Mouse (Mus musculus) forebrain, embryonic 10.5 days (tissue): ENCODE measurements around the gene Rnaset2a. TPM values are rescaled to one million over a fixed set of nuclear protein-coding genes. Genes with fewer than 3 reads are reported as not detected.
"Not testable (repeated sequence)": the region's sequence is repeated elsewhere in the genome, so short reads cannot be mapped to it uniquely, and the experiment has no call there.

Source experiments
- DNase-seq: peaks from one replicate; pipeline ENCODE4 v3.0.0-alpha.2; 2017; ENCODE audit warnings: low spot score; ENCODE audit errors: extremely low spot score
- H3K27ac ChIP-seq: fragments of 300-500 bp; sonication (generic); 2 replicates; pipeline ENCODE4 v1.5.1; 2016; ENCODE audit warnings: mild to moderate bottlenecking
- H3K27me3 ChIP-seq: fragments of 300-500 bp; sonication (generic); 2 replicates; pipeline ENCODE4 v1.6.1; 2016; ENCODE audit warnings: mild to moderate bottlenecking; ENCODE audit not compliant: poor library complexity, severe bottlenecking
- H3K36me3 ChIP-seq: fragments of 300-500 bp; sonication (generic); replicated peaks from 2 replicates; pipeline ENCODE4 v1.6.1; 2016; ENCODE audit warnings: mild to moderate bottlenecking, moderate library complexity
- H3K4me1 ChIP-seq: fragments of 300-500 bp; sonication (generic); 2 replicates; pipeline ENCODE4 v1.6.1; 2016
- H3K4me3 ChIP-seq: fragments of 300-500 bp; sonication (generic); 2 replicates; pipeline ENCODE4 v1.5.1; 2016; ENCODE audit warnings: mild to moderate bottlenecking, moderate library complexity
- H3K9me3 ChIP-seq: fragments of 300-500 bp; sonication (generic); 2 replicates; pipeline ENCODE4 v1.6.1; 2016; ENCODE audit warnings: mild to moderate bottlenecking, moderate library complexity
- WGBS: fragments of 180-500 bp; shearing (Covaris S2); methylation state at CpG from one replicate; pipeline ENCODE4 v1.1.7; 2016; 5-methylcytosine and 5-hydroxymethylcytosine counted together
- polyA plus RNA-seq: library from polyadenylated mRNA; unstranded; fragments of >200 nt; fragmentation: Nextera tagmentation; extraction: Ambion mirVana; gene quantifications from 2 replicates; pipeline ENCODE4 v1.2.1, GENCODE M21; 2016

The Rnaset2a gene
- polyA plus RNA-seq, 1 experiment from 2014 or later, result 14.6 TPM

DNA sequence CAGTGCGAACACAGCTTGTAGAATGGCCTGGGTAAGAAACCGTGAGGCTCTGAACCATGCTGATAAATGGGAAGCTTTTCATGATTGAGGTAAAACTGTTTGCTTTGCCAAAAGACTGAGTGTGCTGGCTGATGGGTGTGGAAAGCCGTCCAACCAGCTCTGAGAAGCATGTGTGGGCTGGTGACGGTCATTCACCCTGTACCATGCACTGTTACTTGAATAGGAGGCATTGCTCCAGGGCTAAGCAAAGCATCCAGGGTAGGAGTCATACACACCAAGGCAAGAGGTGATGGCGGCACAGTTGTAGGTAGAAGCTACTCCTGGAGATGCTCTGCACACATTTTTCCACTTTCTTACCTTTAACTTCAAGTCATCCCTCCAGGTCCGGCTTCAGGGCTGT, 23.3 kb downstream of the Rnaset2a start:
- not testable (repeated sequence) for H3K4me3 ChIP-seq, H3K36me3 ChIP-seq, H3K9me3 ChIP-seq, DNase-seq, H3K27ac ChIP-seq, H3K4me1 ChIP-seq, H3K27me3 ChIP-seq
- 100% methylated on average over 2 of the region's 6 CpGs for WGBS

DNA sequence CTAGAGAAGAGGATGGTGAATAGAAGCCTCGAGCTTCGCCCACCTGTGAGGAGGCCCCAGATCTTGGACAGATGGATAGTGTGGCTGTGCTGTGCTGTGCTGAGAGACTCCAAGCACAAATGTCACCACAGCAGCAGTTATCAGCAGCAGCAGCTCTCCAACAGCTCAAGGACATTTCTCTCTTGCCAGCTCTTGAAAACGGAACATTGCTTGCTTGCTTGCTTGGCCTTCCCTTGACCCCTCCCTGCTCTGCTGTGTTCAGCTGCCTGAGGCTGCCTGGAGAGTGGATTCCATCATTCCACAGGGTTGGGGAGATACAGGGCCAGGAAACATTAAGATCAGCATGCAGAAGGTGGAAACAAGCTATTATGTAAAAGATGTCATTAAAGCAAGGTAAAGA, 24.9 kb downstream of the Rnaset2a start:
- no CpG with 5 or more reads among the region's 3 CpGs for WGBS
- not testable (repeated sequence) for H3K36me3 ChIP-seq, H3K9me3 ChIP-seq, H3K4me1 ChIP-seq, H3K27ac ChIP-seq, H3K27me3 ChIP-seq, DNase-seq, H3K4me3 ChIP-seq

DNA sequence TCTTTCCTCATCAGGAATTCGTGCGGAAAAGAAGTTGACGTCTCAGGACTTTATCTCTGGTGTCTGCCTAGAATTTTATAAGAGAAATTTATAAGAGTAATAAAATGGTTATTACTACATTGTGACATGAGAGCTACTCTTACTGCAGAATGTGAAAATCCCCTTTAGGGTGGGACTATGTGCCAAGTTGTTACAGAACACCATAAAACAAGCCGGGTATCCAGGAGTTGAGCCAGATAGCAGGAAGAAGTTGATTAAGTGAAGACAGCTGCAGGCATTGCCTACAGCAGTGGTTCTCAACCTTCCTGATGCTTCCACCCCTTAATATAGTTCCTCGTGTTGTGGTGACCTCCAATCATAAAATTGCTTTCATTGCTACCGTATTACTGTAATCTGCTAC, 31.0 kb downstream of the Rnaset2a start:
- H3K27ac ChIP-seq, H3K9me3 ChIP-seq, H3K4me1 ChIP-seq, H3K4me3 ChIP-seq, DNase-seq, H3K27me3 ChIP-seq, H3K36me3 ChIP-seq: not testable (repeated sequence)
- WGBS, result no CpG with 5 or more reads among the region's 6 CpGs

DNA sequence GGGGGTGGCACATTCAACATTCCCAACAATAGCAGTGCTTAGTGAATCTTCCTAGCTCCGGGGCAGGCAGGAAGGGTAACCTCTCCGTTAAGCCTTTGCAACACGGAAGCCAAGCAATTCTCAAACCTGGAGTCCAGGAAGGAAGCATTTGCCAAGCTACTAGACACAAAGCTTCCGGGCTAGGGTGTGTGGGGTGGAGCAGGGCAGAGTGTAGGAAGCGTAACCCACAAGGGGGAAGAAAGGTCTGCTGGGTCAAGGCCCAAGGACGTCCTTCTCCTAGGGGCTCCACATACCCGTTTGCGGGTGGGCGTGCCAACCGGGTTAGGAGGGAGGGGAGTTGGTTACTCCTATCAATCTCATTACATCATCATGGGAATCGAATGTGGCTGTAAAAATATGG, 31.5 kb downstream of the Rnaset2a start:
- 85% methylated on average over 8 of the region's 11 CpGs for WGBS

DNA sequence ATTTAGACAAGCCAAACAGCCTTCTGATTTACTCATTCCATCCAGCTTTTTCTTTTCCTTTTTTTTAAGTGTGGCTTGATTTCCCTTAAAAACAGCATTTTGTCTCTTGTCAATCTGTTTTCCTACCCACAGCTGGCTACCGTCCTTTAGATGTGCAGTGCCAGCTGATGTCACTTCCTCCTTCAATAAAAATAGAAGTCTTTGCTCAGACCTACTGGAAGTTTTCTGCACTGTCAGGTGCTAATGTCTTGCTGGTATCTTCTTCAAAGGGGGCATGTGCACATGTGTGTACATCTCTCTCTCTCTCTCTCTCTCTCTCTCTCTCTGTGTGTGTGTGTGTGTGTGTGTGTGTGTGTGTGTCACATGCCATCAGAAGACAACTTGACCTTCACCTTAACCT, 35.7 kb downstream of the Rnaset2a start:
- H3K27ac ChIP-seq, DNase-seq, H3K4me3 ChIP-seq, H3K4me1 ChIP-seq, H3K9me3 ChIP-seq, H3K36me3 ChIP-seq, H3K27me3 ChIP-seq: not testable (repeated sequence)
- no CpG with 5 or more reads among the region's 1 CpGs for WGBS

More for the DNA sequence above, 31.5 kb downstream of the Rnaset2a start:
- not testable (repeated sequence) for DNase-seq, H3K36me3 ChIP-seq, H3K4me1 ChIP-seq, H3K27me3 ChIP-seq, H3K27ac ChIP-seq, H3K4me3 ChIP-seq, H3K9me3 ChIP-seq

DNA sequence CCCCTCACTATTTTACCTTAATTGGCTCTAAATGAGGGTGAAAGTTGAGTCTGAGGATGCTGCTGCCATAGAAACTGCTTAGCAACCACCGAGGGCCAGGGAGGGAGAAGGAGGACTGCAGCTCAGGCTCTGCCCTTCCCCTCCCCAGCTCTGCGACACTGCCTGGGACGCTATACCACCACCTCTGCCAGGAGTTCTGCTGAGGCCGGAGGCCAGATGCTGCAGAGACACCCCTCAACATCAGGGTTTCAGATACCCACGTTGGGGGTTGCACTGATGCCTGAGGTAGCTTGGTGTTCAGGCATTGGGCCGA, 46.6 kb downstream of the Rnaset2a start:
- WGBS, result 26% methylated on average over 3 of the region's 6 CpGs
- not testable (repeated sequence) for H3K36me3 ChIP-seq

DNA sequence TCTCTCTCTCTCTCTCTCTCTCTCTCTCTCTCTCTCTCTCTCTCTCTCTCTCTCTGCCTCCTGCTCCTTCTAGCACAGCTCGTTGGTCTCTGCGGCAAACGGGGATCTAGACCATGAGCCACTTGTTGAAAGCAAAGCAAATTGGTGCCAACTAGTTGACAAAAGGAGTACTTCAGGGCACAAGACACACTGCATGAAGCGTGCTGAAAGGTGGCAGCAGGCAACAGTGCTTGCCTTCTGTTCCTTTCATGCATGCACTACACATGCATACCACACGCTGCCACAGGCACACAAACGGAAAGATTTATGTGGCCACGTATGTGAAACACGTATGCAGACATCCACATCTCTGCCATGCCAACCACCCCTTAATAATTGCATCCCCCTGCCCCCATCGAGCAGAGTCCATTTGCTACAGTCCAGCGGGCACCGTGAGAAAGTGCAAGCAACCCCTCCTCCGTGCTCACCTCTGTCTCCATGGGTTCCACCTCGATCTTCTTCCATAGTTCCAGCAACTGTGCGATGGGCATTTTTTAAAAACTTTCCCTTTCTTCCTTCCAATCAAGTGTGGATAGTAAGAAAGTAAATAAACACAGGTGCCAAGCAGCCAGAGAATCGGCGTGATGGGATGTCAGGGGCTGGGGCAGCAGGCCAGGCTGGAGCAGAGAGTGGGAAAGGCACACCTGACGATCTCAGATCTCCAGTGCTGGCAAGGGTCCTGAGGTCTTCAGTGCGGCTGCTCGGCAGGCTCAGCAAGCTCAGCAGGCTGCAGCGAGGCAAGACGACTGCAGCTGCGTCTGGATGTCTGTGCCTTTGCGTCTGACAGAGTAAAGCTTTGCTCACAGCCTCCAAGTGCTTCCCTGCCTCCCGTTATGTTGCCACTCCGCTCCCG, 47.2 kb downstream of the Rnaset2a start:
- WGBS, result 36% methylated on average over 8 of the region's 26 CpGs
- not testable (repeated sequence) for H3K36me3 ChIP-seq, H3K4me3 ChIP-seq, H3K4me1 ChIP-seq, H3K9me3 ChIP-seq, H3K27me3 ChIP-seq, H3K27ac ChIP-seq, DNase-seq

More for the DNA sequence above, 46.6 kb downstream of the Rnaset2a start:
- H3K4me3 ChIP-seq, H3K9me3 ChIP-seq, H3K27ac ChIP-seq, H3K27me3 ChIP-seq, H3K4me1 ChIP-seq, DNase-seq: not testable (repeated sequence)

DNA sequence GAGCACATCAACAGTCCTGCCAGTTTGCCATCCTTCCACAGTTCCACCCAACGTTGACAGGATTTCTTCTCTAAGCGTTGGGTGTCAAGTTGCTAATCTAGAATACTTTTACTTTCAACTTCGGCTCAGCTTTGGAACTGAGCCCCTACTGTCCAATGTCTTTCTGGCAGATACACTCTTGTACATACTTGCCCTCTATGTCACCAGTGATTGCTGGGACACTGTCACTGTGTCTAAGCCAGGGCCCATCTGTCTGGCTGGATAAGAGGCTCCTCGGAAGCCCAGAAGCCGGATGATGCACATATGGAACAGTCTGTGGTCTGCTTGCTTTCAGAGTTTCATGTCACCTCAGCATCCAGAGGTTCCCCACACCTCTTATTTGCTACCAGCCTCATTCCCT, 51.7 kb downstream of the Rnaset2a start:
- H3K9me3 ChIP-seq, H3K4me3 ChIP-seq, H3K27me3 ChIP-seq, H3K36me3 ChIP-seq, H3K27ac ChIP-seq, H3K4me1 ChIP-seq, DNase-seq: not testable (repeated sequence)
- 82% methylated on average over 4 of the region's 5 CpGs for WGBS

DNA sequence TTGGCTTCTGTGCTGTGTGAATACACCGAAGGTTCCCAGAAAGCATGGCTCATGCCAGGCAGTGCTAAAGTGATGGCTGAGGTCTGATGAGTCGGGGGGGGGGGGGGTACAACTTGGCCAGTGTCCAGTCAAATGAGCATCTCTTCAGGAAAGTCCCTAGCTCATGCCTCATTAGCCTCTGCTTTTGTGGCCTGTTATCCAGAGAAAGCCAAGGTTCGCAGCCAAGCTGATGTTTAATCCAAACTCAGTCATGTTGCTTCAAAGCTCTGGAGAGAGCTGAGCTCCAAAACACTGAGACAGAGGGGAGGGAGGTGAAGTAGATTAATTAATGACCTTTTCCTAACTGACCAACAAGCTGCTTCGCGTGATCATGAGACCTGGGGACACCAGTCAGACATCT, 52.2 kb downstream of the Rnaset2a start:
- not testable (repeated sequence) for DNase-seq, H3K27ac ChIP-seq, H3K27me3 ChIP-seq, H3K4me3 ChIP-seq, H3K9me3 ChIP-seq, H3K36me3 ChIP-seq, H3K4me1 ChIP-seq
- WGBS, result 52% methylated on average over 3 of the region's 5 CpGs

DNA sequence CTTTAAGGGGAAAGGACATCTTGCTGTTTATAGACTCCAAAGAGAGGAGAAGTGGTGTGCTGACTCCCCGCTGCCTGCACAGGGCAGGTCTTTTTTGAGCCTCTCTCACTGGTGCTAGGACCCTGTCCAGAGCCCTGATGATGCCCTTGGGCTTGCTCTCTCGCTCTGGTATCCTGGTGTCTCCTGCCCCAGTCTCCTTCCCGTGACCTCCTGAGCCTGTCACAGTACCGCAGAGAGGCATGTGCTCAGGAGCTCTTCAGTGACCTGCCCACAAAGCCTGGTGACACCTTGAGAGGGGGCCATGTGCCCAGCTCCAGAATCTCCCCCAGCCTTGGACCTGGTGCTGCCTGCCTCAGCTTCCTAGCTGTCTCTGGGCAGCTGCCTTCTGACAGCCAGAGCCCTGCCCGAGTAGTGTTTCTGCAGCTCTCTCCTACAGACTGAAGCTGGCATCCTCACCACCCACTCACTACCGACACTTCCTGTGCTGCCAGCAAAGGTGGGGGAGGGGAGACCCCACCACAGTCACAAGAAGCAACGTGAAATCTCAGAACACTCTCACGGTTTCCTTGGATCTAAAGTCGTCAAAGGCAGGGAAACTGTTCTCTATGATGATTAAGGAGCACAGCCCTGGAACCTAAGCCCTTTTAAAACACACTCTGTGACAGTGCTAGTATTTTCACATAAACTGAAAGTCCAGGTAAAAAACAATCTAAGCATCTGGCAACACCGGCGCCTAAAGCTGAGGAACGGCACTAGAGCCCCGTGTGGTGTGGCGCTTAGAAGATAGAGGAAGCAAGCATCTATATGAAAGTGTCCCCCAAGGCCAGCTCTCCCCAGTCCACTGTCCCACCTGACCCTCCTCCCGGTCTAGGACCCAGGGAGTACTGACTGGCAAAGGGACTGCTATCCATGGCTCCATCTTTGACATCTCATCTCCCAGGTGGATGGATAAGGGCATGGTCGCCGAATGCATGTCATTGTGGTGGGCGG, 55.1 kb downstream of the Rnaset2a start:
- 69% methylated on average over 4 of the region's 18 CpGs for WGBS
- H3K27me3 ChIP-seq, H3K27ac ChIP-seq, DNase-seq, H3K9me3 ChIP-seq, H3K36me3 ChIP-seq, H3K4me3 ChIP-seq, H3K4me1 ChIP-seq: not testable (repeated sequence)

DNA sequence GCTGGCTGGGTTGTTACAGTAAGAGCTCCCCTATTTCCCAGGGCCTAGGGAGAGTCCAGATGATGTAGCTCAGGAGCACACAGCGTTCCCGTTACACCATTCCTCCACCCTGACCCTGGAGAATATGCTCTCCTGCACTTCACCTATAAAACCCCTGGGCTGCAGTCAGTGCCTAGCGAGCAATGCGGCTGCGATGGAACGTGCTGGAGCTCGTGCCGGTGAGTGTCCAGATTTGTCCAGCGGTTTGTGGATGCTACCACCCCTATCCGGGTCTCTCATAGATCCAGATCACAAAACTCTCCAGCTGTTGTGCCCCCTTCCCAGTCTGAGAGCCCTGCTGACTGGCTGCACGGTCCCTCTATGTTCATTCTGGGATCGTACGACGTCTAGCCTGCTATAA, 56.6 kb downstream of the Rnaset2a start:
- H3K9me3 ChIP-seq, DNase-seq, H3K27ac ChIP-seq, H3K27me3 ChIP-seq, H3K4me1 ChIP-seq, H3K4me3 ChIP-seq, H3K36me3 ChIP-seq: not testable (repeated sequence)
- WGBS, result 90% methylated on average over 14 of the region's 14 CpGs

DNA sequence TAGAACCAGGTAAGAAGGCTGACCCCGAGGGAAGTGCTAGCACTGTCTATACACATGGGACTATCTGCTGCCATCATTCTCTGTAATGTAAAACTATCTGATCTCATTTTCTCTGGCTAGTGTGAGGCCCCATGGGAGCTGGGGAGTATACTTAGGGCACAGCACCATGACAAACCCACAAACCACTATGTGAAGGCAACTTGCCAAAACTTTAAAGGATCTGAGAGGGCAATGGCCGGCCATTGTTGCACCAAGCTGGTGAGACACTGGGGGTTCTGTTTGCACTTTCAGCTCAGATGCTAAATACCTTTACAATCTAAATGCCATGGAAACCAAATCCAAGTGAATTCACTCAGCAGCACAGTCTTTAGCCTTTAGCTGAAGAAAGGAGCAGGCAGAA, 78.0 kb downstream of the Rnaset2a start:
- H3K9me3 ChIP-seq, H3K4me1 ChIP-seq, DNase-seq, H3K27me3 ChIP-seq, H3K4me3 ChIP-seq, H3K36me3 ChIP-seq, H3K27ac ChIP-seq: not testable (repeated sequence)
- 97% methylated on average over 2 of the region's 2 CpGs for WGBS
